Mouse (Mus musculus): ENCODE data around the gene Mif4gd. TPM values are rescaled to one million over a fixed set of nuclear protein-coding genes. Genes with fewer than 3 reads are reported as not detected.

Mif4gd gene
- total and polyA plus RNA-seq, 3 experiments, result 42.0 to 62.9 TPM; not detected in 1

DNA sequence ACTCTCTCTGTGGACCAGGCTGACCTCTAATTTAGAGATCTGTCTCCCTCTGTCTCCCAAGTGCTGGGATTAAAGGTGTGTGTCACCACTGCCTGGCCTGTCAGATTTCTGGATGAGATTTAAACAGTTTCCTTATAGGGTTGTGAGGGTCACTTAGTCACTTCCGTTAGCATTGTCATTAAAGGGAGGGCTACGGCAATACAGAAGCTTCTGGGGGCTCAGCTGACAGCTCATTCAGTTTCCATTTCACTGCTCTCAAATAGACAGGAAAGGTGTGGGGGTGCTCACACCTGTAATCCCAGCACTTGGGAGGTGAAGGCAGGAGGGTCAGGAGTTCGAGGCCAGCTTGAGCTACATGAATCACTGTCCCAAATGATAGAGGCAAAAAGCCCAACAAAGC, 24.2 kb upstream of the Mif4gd start (continued):
- TF ChIP-seq UBTF (IDR thresholded peaks at IDR 0.05; ENCODE audit: borderline replicate concordance, insufficient read depth, low read depth, low read length), result no peak
- TF ChIP-seq MAZ (IDR thresholded peaks at IDR 0.05; ENCODE audit: low read depth, low read length), result no peak
- TF ChIP-seq ZNF384 (IDR thresholded peaks at IDR 0.05; ENCODE audit: low read depth, low read length), result no peak
- TF ChIP-seq POLR2AphosphoS2 (IDR thresholded peaks at IDR 0.05; ENCODE audit: low read length), result no peak

- TF ChIP-seq EP300 (IDR thresholded peaks at IDR 0.05; ENCODE audit: low read depth in 1 of 2, low read length in 2 of 2), result no peak
- TF ChIP-seq SMC3 (IDR thresholded peaks at IDR 0.05; ENCODE audit: low read depth, low read length), result no peak
- TF ChIP-seq CHD2 (IDR thresholded peaks at IDR 0.05; ENCODE audit: low read length), result no peak
- TF ChIP-seq GATA1 (IDR thresholded peaks at IDR 0.05; ENCODE audit: low read depth, low read length), result no peak
- no peak for TF ChIP-seq E2F4 (IDR thresholded peaks at IDR 0.05; ENCODE audit: borderline replicate concordance, low read depth, low read length)
- no peak for TF ChIP-seq MAZ (IDR thresholded peaks at IDR 0.05; ENCODE audit: low read depth, low read length)
- TF ChIP-seq ZKSCAN1 (IDR thresholded peaks at IDR 0.05; ENCODE audit: low read depth, low read length), result no peak
- TF ChIP-seq MAX (IDR thresholded peaks at IDR 0.05; ENCODE audit: low read length), result no peak
- no peak for TF ChIP-seq USF2 (IDR thresholded peaks at IDR 0.05; ENCODE audit: borderline replicate concordance in 1 of 2, insufficient read depth in 1 of 2, low read depth in 1 of 2, low read length in 2 of 2)
- TF ChIP-seq BHLHE40 (IDR thresholded peaks at IDR 0.05; ENCODE audit: borderline replicate concordance, low read depth, low read length), result no peak
- no peak for TF ChIP-seq MAFK (IDR thresholded peaks at IDR 0.05; ENCODE audit: borderline replicate concordance, low read depth, low read length)
- TF ChIP-seq TCF12 (IDR thresholded peaks at IDR 0.05; ENCODE audit: low read depth, low read length), result no peak
- TF ChIP-seq GABPA (IDR thresholded peaks at IDR 0.05; ENCODE audit: low read depth, low read length), result no peak
- no peak for TF ChIP-seq JUND (IDR thresholded peaks at IDR 0.05; ENCODE audit: low read depth, low read length)
- TF ChIP-seq MXI1 (IDR thresholded peaks at IDR 0.05; ENCODE audit: low read depth, low read length), result no peak
- TF ChIP-seq NELFE (IDR thresholded peaks at IDR 0.05; ENCODE audit: low read depth, low read length), result no peak
- no peak for TF ChIP-seq POLR2AphosphoS5 (IDR thresholded peaks at IDR 0.05; ENCODE audit: borderline replicate concordance, low read depth, low read length)
- no peak for TF ChIP-seq POLR2A (IDR thresholded peaks at IDR 0.05; ENCODE audit: control insufficient read depth in 1 of 2, insufficient read depth in 1 of 2, low read depth in 1 of 2, low read length in 2 of 2, poor library complexity in 1 of 2)
- no peak for TF ChIP-seq MEF2A (IDR thresholded peaks at IDR 0.05; ENCODE audit: extremely low read depth, insufficient replicate concordance, low read depth, low read length, poor library complexity, severe bottlenecking)
- no peak for TF ChIP-seq RCOR1 (IDR thresholded peaks at IDR 0.05; ENCODE audit: low read depth, low read length)
- no peak for DNase-seq (ENCODE audit: low read depth, low spot score)
- no peaks in the 10 kb centered on the region for H3K27me3 ChIP-seq (ENCODE audit: control insufficient read depth in 1 of 2, insufficient read depth in 2 of 2, low read length in 2 of 2)
These were observed 22.7 kb upstream of the Mif4gd start for GRCm38 (mm10) chr11:115635484-115635883.

More at GRCm38 (mm10) chr11:115635484-115635883, 22.7 kb upstream of the Mif4gd start:
- no peaks in the 10 kb centered on the region for H3K9me3 ChIP-seq (replicated peaks; ENCODE audit: insufficient read depth, low read length)
- H3K4me3 ChIP-seq (ENCODE audit: control insufficient read depth in 1 of 2, insufficient read depth in 1 of 2, low read depth in 2 of 2, low read length in 2 of 2), result no peak overlapping the region
- peaks cover 12 to 23% of the 10 kb centered on the region in 2 experiments for H3K4me1 ChIP-seq (ENCODE audit: control insufficient read depth in 1 of 2, insufficient read depth in 2 of 2, low read length in 2 of 2)
- no peak overlapping the region for H3K27ac ChIP-seq (ENCODE audit: control insufficient read depth, low read depth, low read length)
- no peaks in the 10 kb centered on the region for H3K79me2 ChIP-seq (ENCODE audit: control insufficient read depth, insufficient read depth, low read length, poor library complexity)
- H3K36me3 ChIP-seq (ENCODE audit: control insufficient read depth in 1 of 2, insufficient read depth in 2 of 2, low read length in 2 of 2), result peaks cover 0 to 14% of the 10 kb centered on the region in 2 experiments; a peak in 2 of 4 replicates
- H3K9ac ChIP-seq (ENCODE audit: control insufficient read depth, low read depth, low read length, poor library complexity, severe bottlenecking), result no peak overlapping the region

All from MEL (cell line).